Mouse (Mus musculus) MEL (cell line): Measurements from ENCODE around the gene Rab3c. TPM values are rescaled to one million over a fixed set of nuclear protein-coding genes. Genes with fewer than 3 reads are reported as not detected.

Source experiments
- DNase-seq: peaks from one replicate; pipeline ENCODE4 v3.0.0; 2011; ENCODE audit warnings: low read depth, low spot score
- H3K27ac ChIP-seq: 2 replicates; pipeline ENCODE4 v1.5.1; 2012; ENCODE audit warnings: low read depth, mild to moderate bottlenecking, control low read depth, low read length, moderate library complexity; ENCODE audit not compliant: control insufficient read depth
- H3K27me3 ChIP-seq, 2 experiments: fragments of 150-350 bp in 1 of 2; sonication (generic) in 1 of 2; 2 replicates each; pipeline ENCODE4 v1.6.1; 2012; ENCODE audit warnings: low read length in 2 of 2, mild to moderate bottlenecking in 2 of 2, improper control_type of control experiment in 1 of 2, moderate library complexity in 1 of 2; ENCODE audit not compliant: insufficient read depth in 2 of 2, control insufficient read depth in 1 of 2
- H3K36me3 ChIP-seq, 2 experiments: 2 replicates each; pipeline ENCODE4 v1.6.1; 2012 to 2014; ENCODE audit warnings: low read length in 2 of 2, improper control_type of control experiment in 1 of 2, inconsistent platforms in 1 of 2, mild to moderate bottlenecking in 1 of 2; ENCODE audit not compliant: insufficient read depth in 2 of 2, control insufficient read depth in 1 of 2
- H3K4me1 ChIP-seq, 2 experiments: fragments of 150-350 bp in 1 of 2; sonication (generic) in 1 of 2; 2 replicates each; pipeline ENCODE4 v1.6.1; 2012; ENCODE audit warnings: low read length in 2 of 2, improper control_type of control experiment in 1 of 2, mild to moderate bottlenecking in 1 of 2; ENCODE audit not compliant: insufficient read depth in 2 of 2, control insufficient read depth in 1 of 2
- H3K4me3 ChIP-seq, 2 experiments: fragments of 150-350 bp in 1 of 2; sonication (generic) in 1 of 2; 2 replicates each; pipeline ENCODE4 v1.5.1; 2012; ENCODE audit warnings: low read depth in 2 of 2, low read length in 2 of 2, mild to moderate bottlenecking in 2 of 2, moderate library complexity in 2 of 2, control low read depth in 1 of 2, improper control_type of control experiment in 1 of 2; ENCODE audit not compliant: control insufficient read depth in 1 of 2, insufficient read depth in 1 of 2
- H3K79me2 ChIP-seq: 2 replicates; pipeline ENCODE4 v1.6.1; 2012; ENCODE audit warnings: mild to moderate bottlenecking, low read length, moderate library complexity; ENCODE audit not compliant: control insufficient read depth, poor library complexity, insufficient read depth
- H3K9ac ChIP-seq: 2 replicates; pipeline ENCODE4 v1.6.1; 2012; ENCODE audit warnings: low read depth, mild to moderate bottlenecking, control low read depth, low read length, moderate library complexity; ENCODE audit not compliant: control insufficient read depth, poor library complexity, severe bottlenecking
- H3K9me3 ChIP-seq: fragments of 150-350 bp; sonication (generic); replicated peaks from 2 replicates; pipeline ENCODE4 v1.6.1; 2012; ENCODE audit warnings: mild to moderate bottlenecking, low read length, improper control_type of control experiment, moderate library complexity; ENCODE audit not compliant: insufficient read depth
- BHLHE40 ChIP-seq: IDR thresholded peaks from 2 replicates; pipeline ENCODE4 v1.6.1; 2012; ENCODE audit warnings: low read depth, mild to moderate bottlenecking, inconsistent platforms, low read length, improper control_type of control experiment, borderline replicate concordance
- CTCF ChIP-seq, 3 experiments: IDR thresholded peaks in 2 of 3; conservative IDR thresholded peaks in 1 of 3; 2 replicates each; pipeline ENCODE4 v1.5.1; 2011 to 2012; ENCODE audit warnings: low read length in 3 of 3, low read depth in 2 of 3, mild to moderate bottlenecking in 2 of 3, improper control_type of control experiment in 1 of 3, inconsistent platforms in 1 of 3, mixed read lengths in 1 of 3, moderate library complexity in 1 of 3; ENCODE audit not compliant: control insufficient read depth in 1 of 3, insufficient read depth in 1 of 3, poor library complexity in 1 of 3, severe bottlenecking in 1 of 3
- EP300 ChIP-seq, 2 experiments: IDR thresholded peaks; 2 replicates each; pipeline ENCODE4 v1.6.1; 2011; ENCODE audit warnings: improper control_type of control experiment in 2 of 2, low read length in 2 of 2, low read depth in 1 of 2, mild to moderate bottlenecking in 1 of 2
- GABPA ChIP-seq: IDR thresholded peaks from 2 replicates; pipeline ENCODE4 v1.6.1; 2012; ENCODE audit warnings: low read depth, mild to moderate bottlenecking, inconsistent platforms, low read length, improper control_type of control experiment, moderate library complexity
- MAFK ChIP-seq: IDR thresholded peaks from 2 replicates; pipeline ENCODE4 v1.6.1; 2011; ENCODE audit warnings: low read depth, mild to moderate bottlenecking, low read length, improper control_type of control experiment, borderline replicate concordance
- MAX ChIP-seq: IDR thresholded peaks from 2 replicates; pipeline ENCODE4 v1.6.1; 2011; ENCODE audit warnings: low read length, improper control_type of control experiment
- MAZ ChIP-seq: IDR thresholded peaks from 2 replicates; pipeline ENCODE4 v1.6.1; 2012; ENCODE audit warnings: low read depth, mild to moderate bottlenecking, inconsistent platforms, low read length, improper control_type of control experiment
- MXI1 ChIP-seq: IDR thresholded peaks from 2 replicates; pipeline ENCODE4 v1.6.1; 2011; ENCODE audit warnings: mild to moderate bottlenecking, low read depth, low read length, improper control_type of control experiment
- NELFE ChIP-seq: IDR thresholded peaks from 2 replicates; pipeline ENCODE4 v1.6.1; 2011; ENCODE audit warnings: low read depth, low read length, improper control_type of control experiment
- RCOR1 ChIP-seq: IDR thresholded peaks from 2 replicates; pipeline ENCODE4 v1.6.1; 2012; ENCODE audit warnings: low read depth, mild to moderate bottlenecking, inconsistent platforms, low read length, improper control_type of control experiment
- SIN3A ChIP-seq: IDR thresholded peaks from 2 replicates; pipeline ENCODE4 v1.6.1; 2012; ENCODE audit warnings: low read length, improper control_type of control experiment, inconsistent platforms
- SMC3 ChIP-seq: IDR thresholded peaks from 2 replicates; pipeline ENCODE4 v1.6.1; 2011; ENCODE audit warnings: low read depth, low read length, improper control_type of control experiment
- ZC3H11A ChIP-seq: IDR thresholded peaks from 2 replicates; pipeline ENCODE4 v1.6.1; 2012; ENCODE audit warnings: low read depth, mild to moderate bottlenecking, inconsistent platforms, low read length, improper control_type of control experiment
- ZNF384 ChIP-seq: IDR thresholded peaks from 2 replicates; pipeline ENCODE4 v1.6.1; 2012; ENCODE audit warnings: low read depth, mild to moderate bottlenecking, inconsistent platforms, low read length, improper control_type of control experiment
- polyA plus RNA-seq, 2 experiments: library from polyadenylated mRNA; stranded (reverse) in 1 of 2; unstranded in 1 of 2; fragments of >175 nt in 1 of 2; fragments of >200 nt in 1 of 2; gene quantifications; 2 replicates each; pipeline versions ENCODE4 v1.2.1 to v1.2.4; 2012; ENCODE audit warnings: low replicate concordance in 2 of 2, low read depth in 1 of 2; ENCODE audit not compliant: insufficient read length in 2 of 2, insufficient read depth in 1 of 2, missing spikeins in 1 of 2
- total RNA-seq: library from RNA; depleted of rRNA; stranded (reverse); fragments of 300-350 nt; gene quantifications from 2 replicates; pipeline ENCODE4 v1.2.3, GENCODE M21; 2012

Rab3c gene
- total and polyA plus RNA-seq, 3 experiments = not detected

GRCm38 (mm10) chr13:110283781-110284180 is 3.0 kb upstream of the Rab3c start:
- H3K9me3 ChIP-seq = no peaks in the 10 kb centered on the region
- peaks cover 0 to 5% of the 10 kb centered on the region in 2 experiments; a peak in 2 of 4 replicates for H3K36me3 ChIP-seq
- H3K9ac ChIP-seq = no peak overlapping the region
- peaks cover 1 to 4% of the 10 kb centered on the region in 2 experiments; a peak in 3 of 4 replicates for H3K4me1 ChIP-seq
- H3K4me3 ChIP-seq = no peak overlapping the region
- H3K27me3 ChIP-seq = no peaks in the 10 kb centered on the region
- no peak overlapping the region for H3K27ac ChIP-seq
- H3K79me2 ChIP-seq = no peaks in the 10 kb centered on the region
- TF ChIP-seq CTCF (IDR thresholded peaks at IDR 0.05 in 2 of 3, conservative IDR thresholded peaks at IDR 0.05 in 1 of 3; ENCODE audit: control insufficient read depth in 1 of 3, insufficient read depth in 1 of 3, low read depth in 2 of 3, low read length in 3 of 3, poor library complexity in 1 of 3, severe bottlenecking in 1 of 3) (no peak), MAZ (no peak), SMC3 (no peak), MAX (no peak)
- DNase-seq = no peak

DNA sequence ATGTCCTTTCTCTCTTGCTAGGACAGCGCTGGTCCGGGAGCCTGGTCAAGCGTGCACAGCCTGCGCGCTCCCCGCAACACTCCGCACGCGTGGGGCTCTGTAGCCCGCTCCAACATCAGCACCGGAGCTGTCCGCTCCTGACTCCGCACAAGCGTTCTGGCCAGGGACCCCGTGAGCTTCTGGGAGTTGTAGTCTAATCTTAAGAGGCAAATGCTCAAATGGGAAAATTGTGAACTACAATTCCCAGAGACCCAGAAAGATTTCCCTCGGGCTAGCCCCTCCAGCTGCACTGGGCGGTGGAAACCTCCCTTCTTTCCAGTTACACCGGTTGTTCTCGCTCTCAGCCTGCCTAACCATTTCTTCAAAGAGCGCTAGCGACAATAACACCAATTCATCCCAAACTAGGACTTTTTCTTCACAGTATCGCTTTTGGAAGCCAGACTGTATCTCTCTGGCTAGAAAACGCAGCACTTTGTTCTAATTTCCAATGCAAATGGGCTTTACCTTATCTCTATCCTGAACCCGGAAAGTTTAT is 701 bp downstream of the Rab3c start:
- no peaks in the 10 kb centered on the region for H3K9me3 ChIP-seq

GRCm38 (mm10) chr13:110278976-110279736 is 1.6 kb downstream of the Rab3c start:
- H3K9me3 ChIP-seq = no peaks in the 10 kb centered on the region
- no peaks in the 10 kb centered on the region for H3K79me2 ChIP-seq
- H3K9ac ChIP-seq = no peak overlapping the region
- H3K27ac ChIP-seq = no peak overlapping the region
- DNase-seq = no peak
- no peaks in the 10 kb centered on the region for H3K36me3 ChIP-seq
- TF ChIP-seq MXI1 (no peak), EP300 (IDR thresholded peaks at IDR 0.05; ENCODE audit: low read depth in 1 of 2, low read length in 2 of 2) (no peak), ZNF384 (no peak), RCOR1 (no peak), MAFK (no peak), MAZ (no peak)
- TF ChIP-seq, all 39 proteins: peak for 0
- H3K4me1 ChIP-seq = no peaks in the 10 kb centered on the region
- H3K4me3 ChIP-seq = no peak overlapping the region
- H3K27me3 ChIP-seq = no peaks in the 10 kb centered on the region

More for the DNA sequence above, 701 bp downstream of the Rab3c start:
- no peak for DNase-seq
- TF ChIP-seq RCOR1 (no peak), SIN3A (no peak), ZC3H11A (no peak), BHLHE40 (no peak), NELFE (no peak), GABPA (no peak)
- Histone ChIP-seq H3K4me1 (no peaks in the 10 kb centered on the region), H3K36me3 (no peaks in the 10 kb centered on the region), H3K4me3 (no peak overlapping the region), H3K27me3 (no peaks in the 10 kb centered on the region), H3K79me2 (no peaks in the 10 kb centered on the region), H3K9ac (no peak overlapping the region), H3K27ac (no peak overlapping the region)
